Mouse (Mus musculus) hindbrain, embryonic 12.5 days (tissue): Measurements from ENCODE around the gene Hdhd5. TPM values are rescaled to one million over a fixed set of nuclear protein-coding genes. Genes with fewer than 3 reads are reported as not detected.

Experiments used
- ATAC-seq: fragments of 200-750 bp; cut with Nextera tagmentation; 2 replicates; pipeline ENCODE4 v1.8.0; 2017; ENCODE audit warnings: moderate TSS enrichment; ENCODE audit not compliant: low FRiP score
- H3K27ac ChIP-seq: fragments of 300-500 bp; sonication (generic); 2 replicates; pipeline ENCODE4 v1.5.1; 2016; ENCODE audit warnings: mild to moderate bottlenecking
- H3K27me3 ChIP-seq: fragments of 300-500 bp; sonication (generic); 2 replicates; pipeline ENCODE4 v1.6.1; 2016; ENCODE audit warnings: mild to moderate bottlenecking
- H3K36me3 ChIP-seq: fragments of 300-500 bp; sonication (generic); 2 replicates; pipeline ENCODE4 v1.6.1; 2016; ENCODE audit warnings: mild to moderate bottlenecking
- H3K4me1 ChIP-seq: fragments of 300-500 bp; sonication (generic); 2 replicates; pipeline ENCODE4 v1.6.1; 2016
- H3K4me2 ChIP-seq: fragments of 300-500 bp; sonication (generic); replicated peaks from 2 replicates; pipeline ENCODE4 v1.6.1; 2016; ENCODE audit warnings: mild to moderate bottlenecking
- H3K4me3 ChIP-seq: fragments of 300-500 bp; sonication (generic); 2 replicates; pipeline ENCODE4 v1.5.1; 2016; ENCODE audit warnings: mild to moderate bottlenecking
- H3K9ac ChIP-seq: fragments of 300-500 bp; sonication (generic); 2 replicates; pipeline ENCODE4 v1.6.1; 2016; ENCODE audit warnings: mild to moderate bottlenecking, moderate library complexity
- H3K9me3 ChIP-seq: fragments of 300-500 bp; sonication (generic); replicated peaks from 2 replicates; pipeline ENCODE4 v1.6.1; 2016; ENCODE audit warnings: mild to moderate bottlenecking
- WGBS: fragments of 180-500 bp; shearing (Covaris S2); methylation state at CpG from one replicate; pipeline ENCODE4 v1.1.7; 2016; 5-methylcytosine and 5-hydroxymethylcytosine counted together
- polyA plus RNA-seq: library from polyadenylated mRNA; unstranded; fragments of >200 nt; fragmentation: Nextera tagmentation; extraction: Ambion mirVana; gene quantifications from 2 replicates; pipeline ENCODE4 v1.2.1, GENCODE M21; 2016

Gene Hdhd5
- polyA plus RNA-seq, 1 experiment from 2014 or later = 19.5 TPM

DNA sequence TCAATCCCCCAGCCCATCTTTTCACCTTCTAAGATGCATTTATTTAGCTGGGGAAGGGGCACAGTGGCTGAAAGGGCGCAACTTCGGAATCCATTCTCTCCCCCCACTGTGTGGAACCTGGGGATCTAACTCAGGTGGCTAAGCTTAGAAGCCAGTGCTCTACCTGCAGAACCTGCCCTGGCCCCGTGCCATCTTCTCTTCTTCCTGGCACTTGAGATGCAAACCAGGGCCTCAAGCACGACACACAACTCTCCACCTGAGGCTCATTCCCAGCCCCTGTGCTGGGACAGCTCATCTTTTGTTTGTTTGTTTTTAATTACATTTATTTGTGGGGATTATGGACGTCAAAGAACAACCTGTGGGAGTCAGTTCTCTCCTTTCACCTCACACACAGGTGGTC is 11.5 kb downstream of the Hdhd5 start:
- peaks cover 59% of the 10 kb centered on the region for H3K36me3 ChIP-seq
- H3K27me3 ChIP-seq = no peaks in the 10 kb centered on the region
- no peaks in the 10 kb centered on the region for H3K9me3 ChIP-seq
- no peak overlapping the region for H3K4me3 ChIP-seq
- 90% methylated on average over 5 of the region's 5 CpGs for WGBS
- ATAC-seq = no peak
- no peak overlapping the region for H3K4me2 ChIP-seq
- no peak overlapping the region for H3K9ac ChIP-seq
- H3K4me1 ChIP-seq = no peaks in the 10 kb centered on the region
- H3K27ac ChIP-seq = no peak overlapping the region

GRCm38 (mm10) chr6:120517311-120517710 is 13.8 kb downstream of the Hdhd5 start:
- Histone ChIP-seq H3K4me3 (no peak overlapping the region), H3K36me3 (peaks cover 75% of the 10 kb centered on the region), H3K4me1 (no peaks in the 10 kb centered on the region), H3K27me3 (no peaks in the 10 kb centered on the region), H3K4me2 (no peak overlapping the region), H3K9ac (no peak overlapping the region), H3K27ac (no peak overlapping the region), H3K9me3 (no peaks in the 10 kb centered on the region)
- 89% methylated on average over 5 of the region's 5 CpGs for WGBS
- no peak for ATAC-seq

DNA sequence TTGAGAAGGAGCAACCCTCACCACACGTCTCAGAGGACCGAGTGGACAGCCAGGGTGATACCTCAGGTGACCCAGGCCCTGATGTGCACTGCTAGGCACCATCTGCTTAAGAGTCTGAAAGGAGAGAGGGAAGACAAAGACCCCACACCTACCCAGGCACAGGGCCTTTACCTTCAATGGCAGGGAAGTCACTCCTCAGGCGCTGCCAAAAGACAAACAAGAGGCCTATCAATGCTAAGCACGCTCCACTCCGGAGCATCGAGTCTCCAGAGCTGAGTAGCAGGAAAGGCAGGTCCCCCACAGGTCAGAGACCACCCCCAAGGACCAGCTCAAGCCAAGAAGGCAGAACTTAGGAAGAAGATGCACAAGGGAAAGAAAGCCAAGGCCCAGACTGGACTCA is 14.2 kb downstream of the Hdhd5 start:
- Histone ChIP-seq H3K9ac (no peak overlapping the region), H3K27me3 (no peaks in the 10 kb centered on the region), H3K4me2 (no peak overlapping the region), H3K36me3 (peaks cover 71% of the 10 kb centered on the region), H3K9me3 (no peaks in the 10 kb centered on the region), H3K4me3 (no peak overlapping the region), H3K27ac (no peak overlapping the region), H3K4me1 (no peaks in the 10 kb centered on the region)
- WGBS = 93% methylated on average over 6 of the region's 6 CpGs
- ATAC-seq = no peak

GRCm38 (mm10) chr6:120516422-120516821 is 14.7 kb downstream of the Hdhd5 start:
- Histone ChIP-seq H3K9ac (no peak overlapping the region), H3K4me1 (no peaks in the 10 kb centered on the region), H3K4me3 (no peak overlapping the region), H3K4me2 (no peak overlapping the region), H3K9me3 (no peaks in the 10 kb centered on the region), H3K27ac (no peak overlapping the region), H3K36me3 (peaks cover 71% of the 10 kb centered on the region), H3K27me3 (no peaks in the 10 kb centered on the region)
- no peak for ATAC-seq
- WGBS = 91% methylated on average over 4 of the region's 4 CpGs

- Histone ChIP-seq H3K4me3 (no peak overlapping the region), H3K4me1 (no peaks in the 10 kb centered on the region), H3K9me3 (no peaks in the 10 kb centered on the region), H3K27me3 (no peaks in the 10 kb centered on the region), H3K4me2 (no peak overlapping the region), H3K9ac (no peak overlapping the region), H3K27ac (no peak overlapping the region), H3K36me3 (peaks cover 52% of the 10 kb centered on the region)
- no peak for ATAC-seq
- WGBS = 88% methylated on average over 6 of the region's 6 CpGs
Observed at GRCm38 (mm10) chr6:120511212-120511611, 19.9 kb downstream of the Hdhd5 start.

DNA sequence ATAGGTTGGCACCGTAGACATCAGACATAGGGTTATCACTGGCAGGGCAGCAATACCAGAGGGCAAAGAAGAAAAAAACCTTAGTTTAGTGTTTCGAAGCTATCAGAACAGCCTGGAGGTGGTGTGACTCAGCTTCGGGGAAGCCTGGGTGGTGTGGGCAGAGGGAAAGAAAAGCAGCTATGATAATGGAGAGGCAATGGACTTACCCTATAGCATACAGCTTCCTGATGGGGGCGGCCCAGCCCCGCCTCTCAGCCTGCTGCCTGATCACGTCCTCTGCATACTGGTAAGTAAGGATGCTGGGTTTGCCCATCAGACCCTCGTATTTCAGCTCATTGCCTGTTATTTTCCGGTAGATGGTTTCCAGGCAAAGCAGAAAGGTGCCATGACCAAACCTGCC is 20.7 kb downstream of the Hdhd5 start:
- WGBS = 90% methylated on average over 8 of the region's 8 CpGs

DNA sequence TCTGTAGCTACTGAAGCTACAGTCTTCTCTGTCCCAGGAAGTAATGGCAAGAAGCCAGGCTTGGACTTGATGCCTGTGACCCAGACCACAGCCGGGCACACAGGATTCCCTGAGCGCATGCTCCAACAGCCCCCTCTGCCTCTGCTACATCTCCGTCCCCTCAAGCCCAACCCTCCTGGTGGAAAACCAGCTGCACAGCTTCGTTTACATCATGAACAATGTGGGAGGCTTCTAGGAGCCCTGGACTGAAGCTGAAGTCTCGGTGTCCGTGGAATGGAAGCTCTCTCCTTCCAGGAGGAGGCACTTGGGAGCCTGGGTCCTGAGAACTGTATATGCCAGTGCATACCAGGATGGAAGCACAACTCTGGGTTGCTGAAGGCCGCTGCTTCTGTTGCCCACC is 21.1 kb downstream of the Hdhd5 start:
- no peak for ATAC-seq
- peaks cover 46% of the 10 kb centered on the region for H3K36me3 ChIP-seq
- WGBS = 89% methylated on average over 7 of the region's 7 CpGs

More for the DNA sequence above, 20.7 kb downstream of the Hdhd5 start:
- Histone ChIP-seq H3K27ac (no peak overlapping the region), H3K9ac (no peak overlapping the region), H3K4me1 (no peaks in the 10 kb centered on the region), H3K9me3 (no peaks in the 10 kb centered on the region), H3K4me2 (no peak overlapping the region), H3K27me3 (no peaks in the 10 kb centered on the region), H3K36me3 (peaks cover 48% of the 10 kb centered on the region), H3K4me3 (no peak overlapping the region)
- no peak for ATAC-seq

GRCm38 (mm10) chr6:120508645-120509044 is 22.5 kb downstream of the Hdhd5 start:
- Histone ChIP-seq H3K9me3 (no peaks in the 10 kb centered on the region), H3K9ac (no peak overlapping the region), H3K36me3 (peaks cover 39% of the 10 kb centered on the region), H3K27me3 (no peaks in the 10 kb centered on the region), H3K4me1 (no peaks in the 10 kb centered on the region), H3K27ac (no peak overlapping the region), H3K4me2 (no peak overlapping the region), H3K4me3 (no peak overlapping the region)
- ATAC-seq = no peak
- WGBS = 92% methylated on average over 4 of the region's 4 CpGs

More for the DNA sequence above, 21.1 kb downstream of the Hdhd5 start:
- Histone ChIP-seq H3K27me3 (no peaks in the 10 kb centered on the region), H3K9me3 (no peaks in the 10 kb centered on the region), H3K4me2 (no peak overlapping the region), H3K4me3 (no peak overlapping the region), H3K27ac (no peak overlapping the region), H3K4me1 (no peaks in the 10 kb centered on the region), H3K9ac (no peak overlapping the region)

GRCm38 (mm10) chr6:120505531-120505930 is 25.6 kb downstream of the Hdhd5 start:
- H3K9me3 ChIP-seq = peaks cover 3% of the 10 kb centered on the region; the same call in 1 of the 2 replicates
- H3K4me1 ChIP-seq = no peaks in the 10 kb centered on the region
- H3K27me3 ChIP-seq = no peaks in the 10 kb centered on the region
- H3K4me3 ChIP-seq = no peak overlapping the region
- 66% methylated on average over 4 of the region's 4 CpGs for WGBS
- no peak overlapping the region for H3K27ac ChIP-seq
- no peak for ATAC-seq
- no peak overlapping the region for H3K4me2 ChIP-seq
- no peak overlapping the region for H3K9ac ChIP-seq
- H3K36me3 ChIP-seq = peaks cover 14% of the 10 kb centered on the region

- Histone ChIP-seq H3K9me3 (peaks cover 6% of the 10 kb centered on the region; the same call in 1 of the 2 replicates), H3K27me3 (no peaks in the 10 kb centered on the region), H3K4me1 (no peaks in the 10 kb centered on the region), H3K4me2 (no peak overlapping the region), H3K36me3 (peaks cover 2% of the 10 kb centered on the region; the same call in 1 of the 2 replicates), H3K27ac (no peak overlapping the region), H3K4me3 (no peak overlapping the region), H3K9ac (no peak overlapping the region)
- WGBS = 66% methylated on average over 3 of the region's 3 CpGs
- ATAC-seq = no peak
Observed at GRCm38 (mm10) chr6:120504051-120504450, 27.1 kb downstream of the Hdhd5 start.

GRCm38 (mm10) chr6:120496544-120496943 is 34.6 kb downstream of the Hdhd5 start:
- H3K9me3 ChIP-seq = peaks cover 6% of the 10 kb centered on the region; the same call in 1 of the 2 replicates
- H3K36me3 ChIP-seq = no peaks in the 10 kb centered on the region
- ATAC-seq = no peak
- H3K9ac ChIP-seq = no peak overlapping the region
- no peak overlapping the region for H3K27ac ChIP-seq
- WGBS = 66% methylated on average over 3 of the region's 3 CpGs
- H3K4me1 ChIP-seq = peaks cover 29% of the 10 kb centered on the region
- H3K27me3 ChIP-seq = peaks cover 18% of the 10 kb centered on the region
- no peak overlapping the region for H3K4me3 ChIP-seq
- H3K4me2 ChIP-seq = no peak overlapping the region

DNA sequence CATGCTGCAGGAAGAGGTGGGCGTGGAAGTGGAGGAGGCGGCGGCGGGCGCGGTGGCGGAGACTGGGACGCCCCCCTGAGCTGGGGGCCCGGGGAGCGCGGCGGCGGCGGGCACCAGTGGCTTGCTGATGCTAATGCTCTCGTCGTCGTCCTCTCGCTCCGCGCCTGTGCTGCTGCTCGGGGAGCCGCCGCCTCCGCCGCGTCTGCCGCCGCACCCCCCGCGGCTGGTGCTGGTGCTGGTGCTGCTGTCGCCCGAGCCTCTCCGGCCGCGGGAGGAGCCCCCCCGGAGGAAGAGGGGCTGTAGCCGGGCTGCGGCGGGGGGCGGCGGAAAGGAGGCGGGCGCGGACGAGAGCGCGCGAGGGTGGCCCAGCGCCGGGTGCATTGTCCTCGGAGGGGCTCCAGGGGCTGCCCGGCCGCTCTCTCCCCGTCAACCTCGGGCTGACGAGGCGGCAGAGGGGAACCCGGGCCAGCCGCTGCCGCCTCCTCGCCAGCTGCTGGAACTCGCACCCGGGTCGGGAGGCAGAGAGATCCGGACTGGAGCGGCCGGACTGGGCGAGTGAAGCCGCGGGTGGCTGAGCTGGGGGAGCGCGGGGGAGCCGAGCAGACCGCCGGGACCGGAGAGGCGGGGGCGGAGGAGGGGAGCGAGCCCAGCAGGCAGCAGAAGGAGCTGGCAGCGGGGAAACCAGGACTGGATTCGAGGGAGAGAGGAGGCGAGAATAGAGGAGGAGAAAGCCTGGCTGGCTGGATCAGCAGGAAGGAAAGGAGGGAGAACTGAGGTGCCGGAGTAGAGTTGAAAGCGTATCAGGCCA is 37.5 kb downstream of the Hdhd5 start, which contains the start of gene Tmem121b:
TSS of gene Tmem121b (minus strand) at position 434 of the 808 bp plus-strand sequence.
- H3K4me1 ChIP-seq = peaks cover 52% of the 10 kb centered on the region
- peak within 1 kb of the TSS; percentile 94 for H3K9ac ChIP-seq
- peaks cover 20% of the 10 kb centered on the region for H3K27me3 ChIP-seq
- peak; percentile 85 for ATAC-seq
- H3K4me3 ChIP-seq = peak within 1 kb of the TSS; percentile 75
- H3K36me3 ChIP-seq = no peaks in the 10 kb centered on the region
- WGBS = under 1% methylated on average over 54 of the region's 84 CpGs
- peak within 1 kb of the TSS; percentile 81 for H3K4me2 ChIP-seq
- no peaks in the 10 kb centered on the region for H3K9me3 ChIP-seq
- peak within 1 kb of the TSS; percentile 97 for H3K27ac ChIP-seq
